Mouse (Mus musculus) adrenal gland (tissue): ENCODE data around the gene Tbc1d21.

Source experiments
- intact Hi-C: fragments of 180-260 bp; cut with DNase I; formaldehyde crosslinking; loops from one replicate; pipeline ENCODE4 v1.15.1; 2025

Tbc1d21 gene

DNA sequence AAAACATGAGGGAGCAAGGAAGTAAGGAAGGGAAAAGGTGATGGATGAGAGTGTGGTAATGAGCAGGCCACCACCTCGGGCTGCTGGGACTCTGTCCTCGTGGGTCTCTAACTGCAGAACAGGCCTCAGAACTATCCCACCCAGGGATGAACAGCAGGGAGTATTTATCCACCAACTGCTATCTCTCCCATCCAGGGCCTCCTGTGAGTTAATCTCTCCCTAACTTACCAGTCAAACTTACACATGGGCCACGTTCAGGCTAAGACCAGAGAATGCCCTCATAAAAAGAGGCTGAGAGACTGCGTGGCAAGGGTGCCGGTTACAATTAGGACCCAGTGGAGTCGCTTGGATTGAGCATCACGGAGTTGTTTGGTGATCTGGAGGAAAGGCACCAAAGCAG lies 24.3 kb downstream of the Tbc1d21 start:
- intact Hi-C loops = no loop called here

DNA sequence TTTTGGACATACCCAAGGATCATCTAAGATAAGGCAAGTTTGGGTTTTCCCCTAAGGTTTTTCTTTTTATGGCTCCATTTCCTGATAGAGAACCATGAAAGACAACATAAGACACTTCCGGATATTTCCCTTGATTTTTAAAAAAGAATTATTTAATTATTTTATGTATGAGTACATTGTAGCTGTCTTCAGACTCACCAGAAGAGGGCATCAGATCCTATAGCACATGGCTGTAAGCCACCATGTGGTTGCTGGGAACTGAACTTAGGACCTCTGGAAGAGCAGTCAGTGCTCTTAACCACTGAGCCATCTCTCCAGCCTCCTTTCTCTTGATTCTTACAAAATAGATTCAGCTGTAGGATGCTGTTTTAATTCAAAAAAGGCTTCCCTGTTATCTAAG lies 28.5 kb downstream of the Tbc1d21 start:
- intact Hi-C loops = no loop called here

DNA sequence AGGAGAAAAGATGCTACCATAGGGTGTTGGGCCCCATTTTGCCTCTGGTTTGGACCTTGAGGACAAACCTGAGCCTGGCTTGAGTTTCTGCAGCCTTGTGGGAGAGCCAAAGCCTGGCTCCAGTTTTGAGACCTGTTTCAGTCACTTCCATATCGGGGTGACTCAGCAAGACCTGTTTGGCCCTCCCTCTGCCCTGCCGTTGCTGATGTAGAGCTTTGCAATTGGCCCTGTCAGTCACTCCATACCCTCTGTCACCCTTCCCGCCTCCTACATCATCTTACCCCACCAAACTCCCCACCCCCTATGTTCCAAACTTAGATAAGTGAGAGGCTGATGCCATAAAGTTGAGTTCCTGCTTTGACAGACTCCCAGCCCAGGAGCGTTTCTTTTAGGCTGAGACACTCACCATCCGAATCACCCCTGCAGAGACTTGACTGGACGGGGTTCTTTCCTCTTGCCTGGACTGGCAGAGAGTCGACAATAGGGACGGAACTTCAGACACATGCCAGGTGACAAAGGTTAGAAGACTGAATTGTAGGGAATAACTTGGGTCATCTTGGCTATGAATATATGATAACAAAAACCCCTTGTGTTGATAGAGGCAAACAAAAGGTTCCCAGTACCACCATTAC lies 33.5 kb downstream of the Tbc1d21 start:
- intact Hi-C loops = no loop called here

DNA sequence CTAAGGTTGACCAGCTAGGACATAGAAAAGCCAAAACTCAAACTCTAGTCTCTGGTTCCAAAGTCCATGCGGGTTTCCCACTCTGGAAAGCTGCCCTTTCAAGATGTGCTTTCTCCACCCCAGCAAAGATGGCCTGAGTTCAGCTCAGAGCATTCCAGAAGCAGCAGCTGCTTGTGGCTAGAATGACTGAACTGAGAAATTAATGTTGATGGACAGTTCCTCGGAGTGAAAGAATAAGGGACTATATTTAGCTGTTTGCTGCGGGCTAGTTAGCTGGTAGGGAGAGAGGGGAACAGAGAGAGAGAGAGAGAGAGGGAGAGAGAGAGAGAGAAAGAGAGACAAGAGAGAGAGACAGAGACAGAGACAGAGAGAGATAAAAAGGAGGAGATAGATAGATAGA lies 39.0 kb downstream of the Tbc1d21 start:
- intact Hi-C loops = loop anchor here (5.0 kb wide), 1 partner anchor 36 kb away; no protein-coding TSS in a partner anchor

DNA sequence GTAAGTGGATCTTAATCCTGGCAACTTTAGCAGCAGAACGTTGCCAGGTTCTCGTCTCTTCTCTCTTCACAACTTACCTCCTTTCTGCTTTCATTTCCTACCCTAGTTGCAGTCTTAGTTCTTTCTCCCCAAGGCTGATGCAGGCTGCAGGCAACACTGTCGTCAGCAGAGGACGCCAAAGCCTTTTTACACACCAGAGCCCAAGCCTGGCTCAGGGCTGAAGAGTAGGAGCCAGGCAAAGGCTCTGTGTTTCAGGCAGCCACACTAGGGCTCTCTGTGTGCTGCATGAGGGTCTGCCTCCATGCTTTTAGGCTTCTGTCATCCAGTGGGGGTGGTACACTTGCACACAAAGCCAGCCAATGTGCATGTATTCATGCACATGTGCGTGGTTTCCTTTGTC lies 40.0 kb downstream of the Tbc1d21 start:
- intact Hi-C loops = loop anchor here (5.0 kb wide), 1 partner anchor 37 kb away; no protein-coding TSS in a partner anchor

DNA sequence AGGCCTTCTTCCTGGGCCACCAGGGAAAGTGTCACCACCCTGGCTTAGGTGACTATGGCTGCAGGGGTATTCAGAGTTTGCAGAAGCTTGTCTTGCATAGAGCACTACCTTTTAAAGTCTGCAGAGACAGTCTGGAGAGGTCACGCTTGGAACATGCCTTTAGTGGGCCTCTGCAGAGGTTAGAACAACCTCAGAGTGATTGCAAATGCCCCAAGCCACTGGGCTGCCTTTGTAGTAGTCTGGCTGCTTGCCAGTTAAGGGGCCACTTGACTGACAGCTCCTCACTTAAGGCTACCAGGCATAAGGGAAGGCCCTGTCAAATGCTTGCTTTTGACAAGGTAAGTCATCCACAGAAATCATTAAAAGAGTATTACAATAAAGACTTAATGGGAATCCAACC lies 42.9 kb downstream of the Tbc1d21 start:
- intact Hi-C loops = no loop called here

DNA sequence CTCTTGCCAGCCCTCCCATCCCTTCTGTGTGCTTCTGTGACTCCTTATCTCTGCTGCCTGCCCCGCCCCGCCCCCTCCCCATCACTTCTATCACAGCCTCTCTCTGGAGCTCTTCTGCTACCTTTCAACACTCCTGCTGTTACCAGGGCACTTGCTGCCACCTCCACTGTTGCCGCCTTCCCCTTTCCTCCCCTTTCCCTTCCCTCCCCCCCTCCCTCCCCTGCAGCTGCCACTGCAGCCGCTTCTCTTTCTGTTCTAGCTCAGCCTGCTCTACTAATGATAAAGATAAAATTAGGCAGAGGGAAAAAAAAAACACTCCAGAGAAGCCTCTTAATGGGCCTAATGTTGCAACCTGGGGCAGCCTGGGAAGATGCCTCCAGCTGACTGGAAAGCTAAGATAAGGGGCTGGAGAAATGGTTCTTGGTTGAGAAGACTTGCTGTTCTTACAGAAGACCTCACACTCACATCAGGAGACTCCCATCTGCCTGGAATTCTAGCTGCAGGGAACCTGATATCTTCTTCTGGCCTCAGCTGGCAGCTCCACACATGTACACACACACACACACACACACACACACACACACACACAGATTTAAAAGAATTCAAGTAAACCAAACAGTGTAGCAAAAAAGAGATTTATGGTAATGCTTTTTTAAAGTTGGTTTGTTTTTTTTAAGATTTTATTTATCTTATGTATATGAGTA lies 43.6 kb downstream of the Tbc1d21 start:
- intact Hi-C loops = no loop called here

DNA sequence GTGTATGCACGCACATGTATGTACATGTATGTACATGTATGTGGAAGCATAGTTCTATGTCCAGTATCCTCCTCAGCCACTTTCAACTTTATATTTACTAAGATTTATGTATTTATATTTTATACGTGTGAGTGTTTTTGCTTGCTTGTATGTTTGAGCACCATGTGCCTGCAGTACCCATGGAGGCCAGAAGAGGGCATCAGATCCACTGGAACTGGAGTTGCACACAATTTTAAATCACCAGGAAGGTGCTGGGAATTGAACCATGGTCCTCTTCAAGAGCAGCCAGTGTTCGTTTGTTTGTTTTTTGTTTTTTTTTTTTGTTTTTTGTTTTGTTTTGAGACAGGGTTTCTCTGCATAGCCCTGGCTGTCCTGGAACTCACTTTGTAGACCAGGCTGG lies 48.6 kb downstream of the Tbc1d21 start:
- intact Hi-C loops = no loop called here

DNA sequence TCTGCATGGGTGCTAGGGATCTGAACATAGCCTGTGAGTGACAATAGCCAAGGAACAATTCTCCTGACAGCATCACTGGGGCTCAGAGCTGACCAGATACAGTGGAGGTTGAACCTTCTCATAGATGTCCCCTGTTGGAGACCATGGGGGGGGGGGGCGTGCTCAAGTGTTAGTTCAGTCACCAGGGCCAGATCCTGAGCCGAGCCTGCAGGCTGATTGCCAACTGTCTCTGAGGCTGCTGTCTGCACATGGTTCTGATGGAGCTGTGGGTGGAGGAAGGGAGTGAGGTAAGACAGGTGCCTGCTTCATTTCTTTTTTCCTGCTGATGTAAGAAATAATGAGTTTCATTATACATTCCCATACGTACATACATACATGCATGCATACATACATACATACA lies 51.9 kb downstream of the Tbc1d21 start:
- intact Hi-C loops = no loop called here

DNA sequence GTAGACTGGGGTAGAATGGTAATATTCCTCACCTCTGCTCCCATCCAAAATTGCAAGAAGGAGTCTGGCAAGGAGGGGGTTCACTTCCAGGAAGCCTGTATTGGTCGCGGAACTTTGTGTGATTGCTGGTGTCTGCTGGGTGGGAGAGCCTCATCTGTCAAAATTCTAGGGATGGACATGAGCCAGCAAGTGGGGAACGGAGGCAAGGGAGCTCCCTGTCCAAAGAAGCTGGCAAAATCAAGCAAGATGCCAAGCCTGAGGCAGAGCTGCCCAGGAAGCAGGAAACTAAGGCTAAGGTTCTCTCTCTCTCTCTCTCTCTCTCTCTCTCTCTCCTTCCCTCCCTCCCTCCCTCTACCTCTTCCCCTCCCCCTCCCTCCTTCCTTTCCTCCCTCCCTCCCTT lies 52.9 kb downstream of the Tbc1d21 start:
- intact Hi-C loops = no loop called here

DNA sequence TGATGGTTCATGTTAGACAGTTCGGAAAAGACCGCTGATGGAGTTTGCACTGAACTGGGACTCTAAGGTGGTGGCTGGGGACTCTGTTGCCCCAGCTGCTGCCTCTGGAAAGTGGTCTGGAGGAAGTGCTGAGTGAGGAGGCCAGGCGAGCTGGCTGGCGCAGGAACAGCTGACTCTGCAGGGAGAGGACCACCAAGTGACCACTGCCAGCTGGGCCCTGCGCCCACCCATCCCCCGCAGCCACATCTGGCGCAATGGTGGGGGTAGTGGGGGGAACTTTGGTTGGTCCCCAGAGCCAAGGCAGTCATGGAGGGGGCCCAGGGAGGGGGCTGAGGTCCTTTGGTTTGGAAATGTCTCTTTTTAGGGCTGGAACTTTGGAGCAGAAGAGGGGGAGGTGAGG lies 53.5 kb downstream of the Tbc1d21 start:
- intact Hi-C loops = no loop called here

DNA sequence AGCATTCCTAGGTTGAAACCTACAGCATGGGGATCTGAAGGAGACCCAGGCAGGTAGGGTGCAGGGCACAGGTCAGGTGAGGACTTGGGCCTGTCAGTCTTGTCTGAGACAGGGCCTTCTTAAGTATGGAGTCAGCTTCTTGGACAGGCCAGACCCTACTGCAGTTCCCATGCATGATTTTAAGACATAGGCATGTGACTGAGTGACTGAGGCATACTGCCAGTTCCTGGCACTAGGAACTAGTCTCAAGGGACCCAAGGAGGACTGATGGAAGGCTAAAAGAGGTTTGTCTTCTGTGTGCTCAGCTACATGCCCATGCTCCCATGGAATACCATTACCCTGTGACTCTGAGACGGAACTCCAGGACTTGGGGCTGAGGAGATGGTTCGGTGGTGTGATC lies 54.4 kb downstream of the Tbc1d21 start:
- intact Hi-C loops = no loop called here

DNA sequence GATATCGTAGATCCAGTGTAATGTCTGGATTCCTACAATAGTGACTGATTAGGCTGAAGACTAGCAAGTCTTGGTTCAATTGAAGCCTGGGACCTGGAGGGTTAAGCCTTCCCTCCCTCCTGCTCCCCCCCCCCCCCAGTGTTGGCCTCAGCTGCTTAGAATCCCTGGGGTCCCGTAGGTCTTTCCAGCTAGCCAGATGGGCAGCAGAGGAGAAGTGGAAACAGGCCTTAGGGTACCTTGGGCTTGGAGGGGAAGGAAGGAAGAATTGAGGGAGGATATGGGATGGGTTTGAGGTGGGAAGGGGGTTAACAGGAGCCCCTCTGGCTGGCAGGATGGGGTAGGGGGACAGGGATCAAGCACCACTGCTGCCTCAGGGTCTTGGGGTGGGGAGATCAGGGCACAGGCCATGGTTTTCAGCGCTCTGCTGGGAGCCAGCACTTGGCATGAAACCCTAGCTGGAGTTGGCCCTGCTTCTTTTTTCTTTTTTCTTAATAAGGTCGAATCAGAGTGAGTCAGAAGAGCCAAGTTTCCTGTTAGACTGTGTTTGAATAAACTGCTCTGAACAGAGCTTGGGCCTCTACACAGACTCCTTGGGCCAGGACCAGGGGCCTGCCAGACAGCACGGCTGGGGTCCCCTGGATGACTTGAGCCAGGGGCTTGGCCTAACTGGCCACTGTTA lies 55.4 kb downstream of the Tbc1d21 start:
- intact Hi-C loops = no loop called here

DNA sequence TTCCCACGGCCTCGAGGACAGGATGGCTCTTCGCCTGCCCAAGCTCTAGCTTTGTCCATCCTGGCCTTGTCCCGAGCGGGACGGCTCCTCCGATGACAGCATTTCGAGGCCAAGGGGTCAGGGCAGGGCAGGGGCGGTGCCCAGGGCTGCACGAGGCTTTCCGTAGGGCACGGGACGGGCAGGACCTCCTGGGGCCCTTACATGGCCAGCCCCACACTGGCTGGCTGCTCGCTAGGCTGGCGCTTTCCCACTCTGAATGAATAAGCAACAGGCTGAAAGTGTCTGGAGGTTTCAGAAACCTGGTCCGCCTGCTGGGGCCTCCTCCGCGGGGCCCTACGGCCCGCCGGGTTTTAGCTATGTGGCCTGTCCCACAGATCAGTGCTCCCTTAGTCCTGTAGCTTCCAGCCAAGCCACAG lies 57.3 kb downstream of the Tbc1d21 start, which contains the start of gene Loxl1:
Gene Loxl1 (minus strand): TSS at position 243 of the 416 bp plus-strand sequence.
- intact Hi-C loops = no loop called here

DNA sequence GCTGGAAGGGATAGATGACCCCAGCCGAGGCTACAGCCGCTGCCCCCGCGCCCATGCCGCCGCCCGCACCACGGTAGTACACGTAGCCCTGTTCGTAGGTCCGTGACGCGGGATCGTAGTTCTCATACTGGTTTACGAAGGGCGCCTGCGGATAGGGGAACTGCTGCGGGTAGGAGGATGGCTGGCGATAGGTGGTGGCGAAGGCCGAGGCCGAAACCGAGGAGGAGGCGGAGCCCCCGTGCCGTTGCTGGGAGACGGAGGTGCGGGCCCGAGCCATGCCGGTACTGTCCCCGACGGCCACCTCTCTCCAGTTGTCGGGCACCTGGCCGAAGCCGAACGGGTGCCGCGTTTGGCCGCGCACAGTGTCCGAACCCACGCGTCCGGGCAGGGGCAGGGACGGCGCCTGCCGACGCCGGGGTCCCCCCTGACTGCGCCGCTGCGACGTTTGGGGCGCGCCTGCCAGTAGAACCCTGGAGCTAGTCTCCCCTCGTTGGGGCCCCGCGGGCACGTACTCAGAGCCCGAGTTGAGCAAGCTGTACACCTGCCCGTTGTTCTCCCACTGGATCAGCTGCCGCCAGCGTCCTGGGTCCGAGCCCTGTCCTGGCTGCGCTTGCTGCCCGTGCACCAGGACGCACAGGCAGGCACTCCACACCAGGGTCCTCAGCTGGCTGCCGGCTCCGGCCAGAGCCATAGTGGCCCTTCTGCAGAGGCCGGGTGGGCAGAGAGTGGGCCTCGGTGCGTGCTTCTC lies 57.9 kb downstream of the Tbc1d21 start:
- intact Hi-C loops = no loop called here

DNA sequence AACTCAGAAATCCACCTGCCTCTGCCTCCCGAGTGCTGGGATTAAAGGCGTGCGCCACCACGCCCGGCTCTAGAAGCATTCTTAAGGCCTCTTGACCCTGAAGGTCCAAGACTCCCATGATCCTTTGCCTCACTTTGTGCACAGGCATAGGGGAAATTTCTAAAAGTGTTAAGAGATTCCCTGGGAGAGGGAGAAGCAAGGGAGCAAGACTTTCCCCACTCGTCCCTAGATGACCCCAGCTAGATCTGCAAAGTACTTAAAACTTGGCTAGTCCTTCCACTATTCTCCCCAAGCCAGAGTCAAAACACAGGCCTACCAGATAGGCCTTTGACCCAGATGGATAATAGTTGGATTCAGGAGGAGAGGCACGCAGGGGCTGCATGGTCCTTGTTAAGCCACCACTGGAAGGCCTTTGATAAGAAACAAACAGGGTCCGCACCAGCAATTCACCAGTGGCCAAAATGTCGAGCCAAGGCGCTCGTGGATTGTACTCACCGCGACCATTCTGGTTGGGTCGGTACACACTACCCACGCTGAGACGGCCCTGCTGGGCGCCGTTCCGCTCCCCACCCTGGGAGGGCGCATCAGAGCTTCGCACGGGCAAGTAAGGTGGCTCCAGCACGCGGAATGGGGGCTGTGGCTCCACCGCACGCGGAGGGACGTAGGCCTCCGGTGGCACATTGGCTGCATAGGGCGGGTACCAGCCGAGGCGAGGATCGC lies 58.9 kb downstream of the Tbc1d21 start:
- intact Hi-C loops = no loop called here

DNA sequence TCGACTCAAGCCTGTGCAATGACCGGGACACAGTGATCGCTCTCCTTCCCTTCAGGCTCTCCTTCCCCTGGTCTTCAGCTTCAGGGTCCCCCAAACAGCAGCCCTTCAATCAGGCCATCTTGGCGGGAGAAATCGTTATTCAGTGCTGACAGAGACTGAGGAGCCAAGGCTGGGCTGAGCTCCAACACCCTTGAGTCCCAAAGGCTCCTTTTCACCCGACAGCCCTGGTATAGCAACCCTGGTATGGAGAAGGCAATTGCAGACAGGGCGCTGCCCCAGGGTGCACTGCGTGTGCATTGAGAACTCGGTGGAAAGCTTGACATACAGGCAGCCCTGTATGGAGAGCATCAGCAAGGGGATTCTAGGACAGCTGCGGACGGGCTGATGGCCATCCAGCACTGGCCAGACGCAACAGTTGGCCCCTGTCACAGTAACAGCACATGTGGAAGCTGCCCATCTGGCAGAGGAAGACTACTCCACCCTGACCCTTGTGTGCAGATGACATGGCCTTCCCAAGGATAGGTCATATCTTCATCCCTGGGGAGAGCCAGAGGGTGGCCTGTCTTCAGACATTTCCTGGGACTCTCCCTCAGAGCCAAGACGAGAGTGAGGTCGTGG lies 60.1 kb downstream of the Tbc1d21 start:
- intact Hi-C loops = no loop called here
